Mouse (Mus musculus) heart, postnatal 25 days (tissue): ENCODE measurements around the gene Pid1. TPM values are rescaled to one million over a fixed set of nuclear protein-coding genes. Genes with fewer than 3 reads are reported as not detected.
"Not testable (repeated sequence)": the region's sequence is repeated elsewhere in the genome, so short reads cannot be mapped to it uniquely, and the experiment has no call there.

Experiments used
- DNase-seq: peaks from one replicate; pipeline ENCODE4 v3.0.0; 2022; ENCODE audit warnings: low spot score
- intact Hi-C: fragments of 180-260 bp; cut with DNase I; formaldehyde crosslinking; loops from one replicate; pipeline ENCODE4 v1.15.1; 2025
- total RNA-seq, 2 experiments: library from RNA; stranded (reverse); gene quantifications; 2 replicates each; pipeline ENCODE4 v1.2.3; 2021

The Pid1 gene
- total RNA-seq, 2 experiments from 2014 or later = 8.7 to 11.1 TPM

DNA sequence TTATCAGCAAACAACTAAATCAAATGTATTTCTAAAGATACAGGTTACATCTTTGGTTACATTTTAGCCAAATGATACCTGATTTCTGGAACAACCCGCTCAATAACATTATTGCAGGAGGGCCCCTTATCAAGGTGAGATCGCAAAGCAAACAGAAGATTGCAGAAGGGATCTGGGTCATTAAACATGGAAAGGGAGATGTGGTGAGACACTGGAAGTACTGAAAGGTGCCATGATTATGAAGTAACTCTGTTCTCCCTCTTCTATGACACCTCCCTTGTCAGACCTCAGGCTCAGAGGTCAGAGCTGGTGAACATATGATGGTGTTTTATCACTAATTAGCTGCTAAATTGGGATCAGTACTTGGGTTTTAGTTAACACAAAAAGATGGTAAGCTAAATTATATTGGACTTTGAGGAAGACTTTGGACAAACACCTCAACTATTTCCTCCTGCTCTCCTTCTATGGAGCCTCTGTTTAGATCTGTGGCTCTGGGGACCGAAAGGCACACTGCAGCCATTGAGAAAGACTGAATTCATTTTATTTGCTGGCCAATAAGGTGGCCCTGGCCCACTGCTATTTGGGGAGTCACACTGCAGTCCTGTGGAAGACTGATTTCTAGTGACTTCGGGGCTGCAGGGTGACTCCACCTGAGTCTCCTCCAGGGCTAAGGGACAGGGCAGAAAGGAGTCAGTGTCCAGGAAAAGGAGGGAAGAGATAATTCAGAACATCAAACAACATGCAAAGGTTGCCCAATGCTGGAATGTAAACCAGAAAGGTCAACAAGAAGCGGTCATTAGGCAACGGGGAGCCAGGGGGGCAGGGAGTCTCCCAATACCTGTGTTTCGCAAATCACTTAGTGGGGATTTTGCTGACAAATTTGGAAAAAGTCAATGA is 85.4 kb downstream of the Pid1 start:
- intact Hi-C loops = no loop called here

DNA sequence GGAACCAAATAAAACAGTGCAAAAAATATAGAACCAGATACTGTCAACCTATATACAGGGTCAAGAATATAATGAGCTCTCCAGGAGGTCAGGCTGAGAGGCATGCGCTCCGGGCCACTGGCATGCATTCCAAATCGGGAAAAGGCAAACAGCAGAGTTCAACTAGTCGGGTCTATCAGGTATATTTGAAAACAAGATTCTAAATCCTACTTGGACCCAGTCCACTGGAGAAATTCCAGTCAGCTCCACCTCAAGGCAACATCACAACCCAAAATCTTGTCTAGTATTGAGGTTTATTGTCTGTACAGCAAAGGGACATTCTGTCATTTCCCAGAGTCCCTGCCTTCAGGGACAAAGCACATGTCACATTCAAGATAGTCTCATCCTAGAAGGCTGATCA is 91.0 kb downstream of the Pid1 start:
- intact Hi-C loops = no loop called here

More for the DNA sequence above, 85.4 kb downstream of the Pid1 start:
- no peak for DNase-seq

DNA sequence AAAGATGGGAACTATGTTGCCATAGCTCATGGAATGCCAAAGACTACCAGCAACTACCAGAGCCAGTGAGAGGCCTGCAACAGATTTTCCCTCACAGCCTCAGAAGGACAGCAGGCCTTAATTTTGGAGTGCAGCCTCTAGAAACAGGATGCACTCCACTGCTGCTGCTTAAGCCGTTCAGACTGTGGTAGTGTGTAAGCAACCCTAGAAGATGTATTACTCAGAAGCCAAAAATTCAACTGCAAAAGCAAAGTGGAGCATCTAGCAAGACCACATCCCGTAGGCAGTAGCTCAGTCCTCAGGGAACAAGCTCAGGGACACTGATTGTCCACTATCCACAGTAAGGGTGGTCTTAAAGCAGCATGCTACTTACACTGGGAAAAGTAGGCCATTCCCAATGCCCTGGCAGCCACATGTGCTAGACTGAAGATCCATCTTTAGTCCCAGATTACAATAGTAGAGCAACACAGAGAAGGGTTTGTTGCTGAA is 92.2 kb downstream of the Pid1 start:
- intact Hi-C loops = no loop called here
- no peak for DNase-seq

More for the DNA sequence above, 91.0 kb downstream of the Pid1 start:
- no peak for DNase-seq

DNA sequence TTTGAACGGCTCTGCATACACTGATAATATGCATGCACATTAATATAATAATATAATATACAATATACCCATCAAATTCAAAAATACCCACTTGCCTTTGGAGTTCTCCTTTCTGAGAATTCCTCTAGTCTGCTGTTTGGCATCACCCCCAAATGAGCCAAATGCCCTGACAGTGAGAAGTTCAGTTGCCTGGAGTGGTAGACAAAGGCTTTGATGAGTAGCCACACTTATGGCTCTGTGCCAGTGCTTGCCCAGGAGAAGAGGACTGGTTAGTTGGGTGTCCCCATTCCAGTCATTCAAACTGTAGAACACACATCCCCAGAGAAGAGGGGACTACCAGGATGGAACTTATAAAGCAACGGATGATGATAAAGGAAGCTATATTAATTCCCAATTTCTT is 106.3 kb downstream of the Pid1 start:
- no peak for DNase-seq
- intact Hi-C loops = no loop called here

DNA sequence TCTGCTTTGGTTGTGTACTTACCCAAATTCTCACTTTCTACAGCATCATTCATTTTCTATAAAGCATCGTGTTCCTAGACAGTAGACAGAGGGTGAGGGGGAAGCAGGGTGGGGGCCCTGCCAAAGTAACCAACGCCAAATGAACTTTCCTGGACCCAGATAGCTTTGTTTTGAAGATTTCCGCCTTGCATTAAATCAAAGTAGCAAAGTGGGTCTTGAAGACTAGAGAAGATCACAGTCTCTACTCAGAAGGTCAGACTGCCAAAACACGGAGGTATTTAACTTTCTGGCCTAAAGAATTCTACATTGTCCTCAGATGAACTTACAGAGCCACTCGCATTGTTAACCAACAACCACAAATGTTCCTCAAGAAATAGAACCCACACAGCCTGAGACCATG is 109.6 kb downstream of the Pid1 start:
- DNase-seq = no peak
- intact Hi-C loops = no loop called here

DNA sequence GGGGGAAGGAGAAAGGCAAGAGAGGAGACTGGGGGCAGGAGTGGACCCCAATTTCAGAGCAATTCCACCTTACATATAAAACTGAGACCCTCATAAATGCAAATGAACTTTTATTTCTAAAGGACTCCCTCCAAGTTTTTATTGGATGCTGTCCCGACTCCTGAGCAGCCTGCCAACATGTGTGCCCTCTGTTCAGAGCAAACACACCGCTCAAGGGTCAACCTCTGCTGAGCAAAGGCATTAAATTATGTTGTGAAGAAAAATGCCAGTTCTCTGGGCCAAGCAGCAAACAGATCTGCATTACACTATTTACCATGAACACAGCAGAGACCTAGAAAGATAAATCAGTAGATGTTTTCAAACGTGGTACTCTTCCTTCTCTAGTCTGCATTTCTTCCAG is 110.1 kb downstream of the Pid1 start:
- intact Hi-C loops = no loop called here
- no peak for DNase-seq

DNA sequence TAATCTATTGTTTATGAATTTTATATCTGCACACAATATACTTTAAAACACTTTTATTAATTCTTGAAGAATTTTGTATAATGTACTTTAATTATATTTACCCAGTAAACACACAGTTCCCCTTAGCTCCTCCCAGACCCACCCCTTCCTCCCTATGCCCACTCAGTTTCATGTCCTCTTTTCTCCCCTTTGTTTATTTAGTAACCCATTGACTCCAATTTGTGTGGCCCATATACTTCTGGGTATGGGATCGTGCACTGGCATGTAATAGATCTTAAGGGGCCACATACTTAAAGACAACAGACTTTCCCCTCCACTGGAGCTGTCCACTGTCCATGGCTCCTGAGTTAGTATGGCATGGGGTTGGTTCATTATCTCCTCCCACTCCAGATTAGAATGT is 112.8 kb downstream of the Pid1 start:
- intact Hi-C loops = no loop called here
- no peak for DNase-seq

DNA sequence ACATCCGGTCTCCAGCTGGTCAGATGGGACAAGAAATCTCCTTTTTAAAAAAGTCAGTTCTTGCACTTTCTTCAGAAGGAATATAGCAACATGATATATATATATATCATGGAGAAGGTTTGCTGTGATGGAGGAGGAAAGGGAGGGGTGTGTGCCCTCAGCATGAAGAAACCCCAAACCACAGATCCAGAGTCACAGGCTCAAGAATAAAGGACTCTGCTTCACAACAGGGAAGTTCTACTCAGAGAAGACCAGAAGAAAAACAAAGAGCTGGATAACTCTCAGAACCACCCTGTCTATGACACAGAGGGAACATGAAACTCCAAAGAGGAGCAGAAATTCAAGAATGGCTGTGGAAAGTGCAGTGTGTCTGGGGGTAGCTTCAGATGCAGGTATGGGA is 113.2 kb downstream of the Pid1 start:
- DNase-seq = no peak

DNA sequence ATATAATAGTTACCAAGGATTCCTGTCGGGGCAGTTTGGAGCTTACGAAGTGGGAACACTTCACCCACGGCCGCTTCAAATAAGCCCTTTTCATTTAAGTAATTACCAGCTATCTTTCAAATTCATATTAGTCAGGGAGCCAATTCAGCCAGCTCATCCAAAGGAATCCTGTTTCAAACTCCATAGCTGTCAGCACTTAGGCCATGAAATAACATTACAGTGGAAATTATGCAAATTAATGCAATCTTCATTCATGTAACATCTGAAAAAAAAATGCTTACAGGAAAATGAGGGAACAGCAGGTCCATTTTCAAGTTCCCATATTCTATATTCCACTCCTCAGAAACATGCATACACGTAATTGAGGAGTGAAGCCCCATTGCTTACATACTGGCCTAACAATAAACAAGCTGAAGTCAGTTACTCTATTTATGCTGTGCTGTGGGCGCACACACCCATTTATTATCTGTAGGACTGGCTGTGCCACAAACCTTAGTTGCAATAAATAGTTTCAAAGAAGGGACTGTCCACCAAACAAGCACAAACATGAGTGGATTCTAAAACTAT is 114.1 kb downstream of the Pid1 start:
- intact Hi-C loops = no loop called here
- DNase-seq = no peak

More for the DNA sequence above, 113.2 kb downstream of the Pid1 start:
- intact Hi-C loops = no loop called here

DNA sequence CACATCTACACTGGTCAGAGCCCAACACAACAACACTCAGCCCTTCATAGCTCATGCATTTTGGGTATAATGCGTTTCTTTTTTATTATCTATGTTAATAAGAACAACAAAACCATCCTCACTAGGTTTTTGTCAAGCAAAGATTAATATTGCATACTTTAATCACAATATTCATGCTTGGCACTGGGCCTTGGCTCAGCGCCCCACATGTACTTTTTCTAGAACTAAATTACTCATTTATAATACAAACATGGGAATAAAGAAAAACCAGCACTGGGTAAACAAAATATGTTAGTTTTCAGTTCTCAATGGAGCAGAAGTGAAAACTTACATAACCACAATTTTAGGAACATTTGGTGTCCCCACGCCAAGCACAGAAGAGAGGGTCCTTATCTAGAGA is 116.9 kb downstream of the Pid1 start:
- intact Hi-C loops = no loop called here
- no peak for DNase-seq

DNA sequence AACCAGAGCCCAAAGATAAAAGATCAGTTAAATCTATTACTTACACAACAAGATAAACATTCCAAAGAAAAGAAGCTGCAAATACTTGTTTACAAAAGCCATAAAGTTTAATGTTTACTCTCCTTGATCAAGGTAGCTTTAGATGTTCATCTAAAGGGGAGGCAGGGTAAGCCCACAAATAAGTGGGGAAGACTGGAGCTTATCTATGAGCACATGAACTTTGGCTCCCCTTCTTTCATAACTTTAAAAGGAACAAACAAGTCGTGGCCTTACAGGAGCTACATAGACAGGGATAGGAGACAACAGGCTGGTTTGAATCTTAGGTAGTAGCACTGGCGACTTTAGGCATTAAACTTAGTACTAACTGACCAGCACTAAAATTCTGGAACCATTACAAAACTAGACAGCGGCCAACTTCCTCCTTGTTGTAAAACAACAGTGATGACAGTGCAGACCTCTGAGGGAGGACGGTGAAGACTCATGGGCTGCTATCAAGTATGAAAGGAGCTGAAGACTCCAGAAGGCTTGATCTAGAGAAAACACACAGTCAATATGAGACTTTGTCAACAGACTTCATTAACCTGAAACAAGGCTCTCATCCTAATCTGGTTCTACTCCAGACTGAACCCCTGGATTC is 122.7 kb downstream of the Pid1 start:
- no peak for DNase-seq
- intact Hi-C loops = no loop called here

DNA sequence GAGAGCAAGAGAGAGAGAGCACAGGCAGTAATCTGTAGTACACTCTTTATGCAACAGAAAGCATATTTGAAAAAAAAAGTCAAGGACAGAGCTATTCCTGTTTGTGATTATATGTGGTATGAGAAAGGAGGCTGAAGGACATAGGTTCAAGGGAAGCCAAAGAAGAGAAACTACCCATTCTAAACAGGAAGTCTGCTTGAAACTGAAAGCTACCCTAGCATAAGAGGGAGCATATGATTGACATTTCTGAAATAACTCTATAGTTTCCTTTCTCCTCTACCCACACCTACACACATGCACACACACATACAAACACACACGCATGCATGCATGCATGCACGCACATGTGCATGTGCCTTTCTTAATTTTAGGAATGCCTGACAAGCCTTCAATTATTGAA is 123.8 kb downstream of the Pid1 start:
- intact Hi-C loops = no loop called here

DNA sequence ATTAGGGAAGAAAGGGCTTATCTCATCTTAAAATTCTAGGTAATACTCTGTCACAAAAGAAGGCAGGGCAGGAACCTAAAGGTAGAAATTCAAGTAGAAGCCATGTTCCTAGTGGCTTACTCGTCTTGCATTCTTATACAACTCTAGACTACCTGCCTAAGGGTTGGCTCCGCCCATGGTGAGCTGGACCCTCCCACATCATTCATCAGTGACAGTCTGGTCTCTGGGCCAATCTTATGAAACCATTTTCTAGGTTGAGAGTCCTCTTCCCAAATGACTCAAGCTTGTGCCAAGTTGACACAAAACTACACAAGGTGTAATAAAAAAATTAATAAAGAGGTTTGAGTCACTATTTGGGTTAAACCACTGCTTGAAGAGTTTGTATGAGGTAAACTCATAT is 133.5 kb downstream of the Pid1 start:
- intact Hi-C loops = no loop called here

More for the DNA sequence above, 123.8 kb downstream of the Pid1 start:
- no peak for DNase-seq

DNA sequence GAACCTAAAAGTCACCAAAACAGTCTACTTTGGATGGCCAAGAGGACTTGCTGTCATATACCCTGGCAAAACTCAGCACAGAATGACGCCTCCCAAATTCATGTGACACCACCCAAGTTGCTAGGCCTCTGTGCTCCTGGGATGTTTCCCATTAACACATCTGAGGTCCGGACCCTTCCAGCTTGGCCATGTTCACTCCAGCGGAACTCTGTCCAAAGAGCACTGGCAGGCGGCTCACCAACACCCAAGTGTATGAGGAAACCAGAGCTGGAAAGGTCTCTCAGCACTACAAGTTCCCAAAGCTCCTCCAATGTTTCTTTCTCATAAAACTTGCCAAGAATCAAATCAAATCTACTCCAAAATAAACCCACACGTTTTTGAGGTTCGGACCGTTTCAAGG is 138.4 kb downstream of the Pid1 start:
- DNase-seq = peak; percentile 76
- intact Hi-C loops = loop anchor here (5.0 kb wide), 1 partner anchor 38 kb away; no protein-coding TSS in a partner anchor

More for the DNA sequence above, 133.5 kb downstream of the Pid1 start:
- no peak for DNase-seq

DNA sequence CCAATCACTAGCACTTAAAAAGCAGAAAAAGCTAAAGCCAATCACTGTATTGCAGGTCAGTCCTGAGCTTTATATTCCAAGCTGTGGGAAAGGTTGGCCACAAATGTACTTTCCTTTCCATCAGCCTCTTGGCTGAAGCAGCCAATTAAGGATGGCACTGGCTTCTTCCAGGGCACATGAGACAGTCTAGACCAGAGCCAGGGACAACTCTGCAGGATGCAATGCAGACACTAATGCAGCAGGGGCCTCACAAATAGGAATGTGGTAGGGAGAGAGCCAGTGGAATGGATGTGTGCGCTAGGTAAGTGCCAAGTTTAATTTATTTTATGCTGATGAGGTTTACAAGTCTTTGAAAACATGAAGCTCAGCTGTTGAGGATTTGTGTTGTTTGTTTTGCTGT is 141.9 kb downstream of the Pid1 start:
- DNase-seq = no peak
- intact Hi-C loops = no loop called here

DNA sequence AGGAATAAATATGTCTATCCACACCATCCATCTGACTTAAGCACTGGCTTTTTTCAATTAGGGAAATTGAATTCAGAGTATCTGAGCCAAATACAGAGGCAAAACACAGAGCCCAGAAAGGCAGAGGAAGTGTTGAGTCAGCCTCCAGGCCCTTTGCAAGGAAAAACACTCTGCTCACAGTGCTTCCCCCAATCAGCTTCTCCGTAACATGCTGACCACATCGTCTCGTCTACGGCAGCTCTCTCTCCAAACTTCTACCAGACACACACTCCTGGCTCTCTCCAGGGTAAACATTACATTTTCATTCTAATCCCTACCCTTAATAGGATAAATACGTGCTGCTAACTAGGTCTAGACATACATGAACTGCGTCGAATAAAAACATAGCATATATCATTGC is 145.4 kb downstream of the Pid1 start:
- intact Hi-C loops = no loop called here
- DNase-seq = peak; percentile 32

DNA sequence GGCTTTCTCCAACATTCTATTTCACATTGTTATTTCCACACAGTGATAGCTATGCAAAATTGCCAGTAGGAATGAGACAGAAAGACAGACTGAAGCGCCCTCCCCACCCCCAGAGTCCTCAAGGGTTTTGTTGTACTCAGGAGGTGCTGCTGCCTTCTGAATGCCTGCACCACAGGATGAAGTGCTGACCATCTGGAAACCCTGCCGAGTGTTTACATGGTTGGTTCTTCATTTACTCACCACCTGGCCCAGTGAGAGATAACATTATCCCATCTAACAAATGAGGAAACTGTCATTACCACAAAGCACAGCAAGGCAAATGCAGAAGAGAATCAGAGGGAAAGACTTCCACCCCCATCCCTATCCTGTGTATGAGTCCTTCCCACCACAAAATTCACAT is 146.2 kb downstream of the Pid1 start:
- intact Hi-C loops = no loop called here
- no peak for DNase-seq

DNA sequence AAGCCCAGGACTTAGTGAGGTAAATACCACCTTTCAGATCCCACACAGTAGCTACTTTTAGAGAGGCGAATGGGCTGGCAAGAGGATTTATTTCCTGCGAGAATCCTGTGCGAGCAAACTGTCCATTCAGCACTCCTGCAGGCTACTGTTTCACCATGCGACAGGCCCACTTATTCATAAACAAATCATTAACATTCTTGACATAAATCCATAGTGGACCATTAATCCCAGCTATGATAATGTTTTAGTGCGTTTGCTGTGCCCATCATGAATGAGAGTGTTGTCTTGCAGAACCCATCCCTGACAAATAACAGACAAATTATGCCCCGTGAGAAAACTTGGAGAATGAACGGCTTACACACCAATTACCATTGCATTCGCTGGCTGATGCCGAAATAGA is 152.5 kb downstream of the Pid1 start:
- no peak for DNase-seq
- intact Hi-C loops = no loop called here

DNA sequence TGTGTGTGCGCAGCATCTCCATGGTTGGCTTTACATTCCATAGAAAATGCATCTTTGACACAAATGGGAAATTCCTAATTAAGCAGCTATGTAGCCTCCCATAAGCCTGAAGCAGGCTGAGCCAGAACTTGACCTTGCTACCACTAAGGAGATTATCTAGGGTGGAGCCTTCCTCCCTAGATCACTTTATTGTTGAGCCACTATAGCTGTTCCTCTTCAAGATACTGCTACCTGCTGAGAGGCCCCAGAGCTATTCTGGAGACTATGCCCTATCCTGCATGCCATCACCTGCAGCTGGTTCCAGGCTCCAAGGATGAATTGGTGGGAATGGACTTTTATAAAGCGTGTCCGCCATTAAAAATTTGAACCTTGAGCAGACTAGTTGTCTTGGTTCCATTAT is 158.2 kb downstream of the Pid1 start:
- not testable (repeated sequence) for DNase-seq

DNA sequence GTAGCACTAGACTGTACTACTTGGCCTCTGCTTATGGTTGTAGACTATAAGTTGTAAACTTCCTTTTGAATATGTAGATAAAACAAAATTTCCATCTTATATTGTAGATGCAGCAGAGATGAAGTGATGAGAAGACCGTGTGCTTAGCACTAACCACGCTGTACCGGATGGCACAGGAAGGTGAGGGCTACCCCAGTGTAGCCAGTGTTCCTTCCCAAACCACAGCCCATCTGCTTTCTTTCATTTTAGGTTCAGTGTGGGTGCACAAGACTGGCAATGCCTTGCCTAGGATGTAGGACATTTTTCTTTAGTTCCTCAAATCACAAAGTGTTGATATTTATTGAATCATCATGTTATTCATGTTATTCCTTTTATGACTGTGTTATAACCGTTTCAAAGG is 160.5 kb downstream of the Pid1 start:
- intact Hi-C loops = no loop called here
- DNase-seq = no peak

More for the DNA sequence above, 158.2 kb downstream of the Pid1 start:
- intact Hi-C loops = not testable (repeated sequence)

DNA sequence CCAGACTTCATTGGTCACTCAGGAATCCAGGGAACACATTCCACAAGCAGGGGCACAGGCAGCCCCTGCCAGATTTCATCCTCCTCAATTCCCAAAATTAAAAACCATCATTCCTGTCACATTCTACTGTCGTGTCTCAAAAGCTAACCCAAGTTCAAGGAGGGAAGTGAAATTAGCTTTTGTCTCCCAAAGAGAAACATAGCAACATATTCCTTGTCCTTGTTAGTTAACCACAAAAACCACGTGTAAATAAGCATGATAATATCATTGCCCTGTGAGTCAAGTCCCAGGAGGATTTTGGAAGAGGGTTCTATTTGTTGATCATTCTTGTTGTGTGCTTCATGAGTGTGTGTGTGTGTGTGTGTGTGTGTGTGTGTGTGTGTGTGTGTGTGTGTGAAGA is 164.1 kb downstream of the Pid1 start:
- no peak for DNase-seq
- intact Hi-C loops = no loop called here
